Mouse (Mus musculus) heart, adult 11 months (tissue): ENCODE results near the gene Rufy1.

Source experiments
- DNase-seq: peaks from one replicate; pipeline ENCODE4 v3.0.0; 2022

Gene Rufy1

DNA sequence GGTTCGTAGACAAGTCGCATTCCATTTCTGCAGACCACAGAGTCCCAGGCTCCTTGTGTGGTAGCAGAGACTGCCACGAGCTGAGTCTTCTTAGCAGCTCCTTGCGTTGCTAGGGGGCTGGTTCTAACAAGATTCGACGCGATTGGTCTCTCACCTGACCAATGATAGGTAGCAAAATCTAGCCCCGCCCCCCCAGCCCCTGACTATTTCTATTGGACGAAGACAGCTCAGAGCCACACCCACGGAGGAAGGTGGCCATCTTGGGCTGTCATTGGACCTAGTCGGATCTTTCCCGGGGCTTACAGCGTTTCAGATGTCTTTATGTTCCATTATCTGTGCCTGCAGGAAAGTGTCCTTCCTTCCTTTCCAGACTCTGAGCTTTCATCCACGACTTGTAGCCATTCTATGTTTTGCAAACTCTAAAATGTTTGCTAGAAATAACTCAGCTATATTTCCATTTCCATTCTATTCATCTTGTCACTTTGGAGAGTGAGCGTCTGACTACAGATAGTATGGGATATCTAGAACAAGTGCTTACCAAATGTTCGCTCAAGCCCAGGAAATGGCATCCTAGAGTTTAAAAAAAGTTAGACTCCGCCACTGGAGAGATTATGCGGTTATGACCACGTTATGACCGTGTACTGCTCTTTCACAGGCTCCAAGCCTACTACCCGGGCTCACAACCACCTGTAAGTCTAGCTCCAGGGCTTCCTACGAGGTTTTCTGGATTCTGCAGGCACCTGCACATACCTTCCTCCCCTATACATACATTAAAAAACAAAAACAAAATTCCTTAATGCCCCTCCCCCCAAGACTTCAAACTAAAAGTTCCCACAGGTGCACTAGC, 8.8 kb downstream of the Rufy1 start:
- DNase-seq, result peak; percentile 95

DNA sequence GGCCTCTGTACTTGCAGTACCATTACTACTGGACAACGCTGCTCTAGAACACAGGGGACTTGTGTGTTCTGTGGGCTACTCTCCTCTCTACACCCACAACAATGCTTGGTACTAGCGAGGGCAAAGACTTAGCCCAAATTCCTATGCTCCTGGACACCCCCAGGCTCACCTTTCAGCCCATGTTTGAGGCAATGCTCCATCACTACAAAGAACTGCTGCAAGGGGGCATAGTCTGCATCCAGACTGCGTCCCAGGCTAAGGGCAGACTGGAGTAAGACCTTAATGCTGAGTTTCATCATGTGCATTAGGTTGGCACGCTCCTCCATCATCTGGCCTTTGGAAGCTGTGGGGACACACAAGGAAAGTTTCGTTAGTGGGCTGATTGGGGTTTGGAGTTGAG, 9.5 kb downstream of the Rufy1 start:
- DNase-seq, result no peak

DNA sequence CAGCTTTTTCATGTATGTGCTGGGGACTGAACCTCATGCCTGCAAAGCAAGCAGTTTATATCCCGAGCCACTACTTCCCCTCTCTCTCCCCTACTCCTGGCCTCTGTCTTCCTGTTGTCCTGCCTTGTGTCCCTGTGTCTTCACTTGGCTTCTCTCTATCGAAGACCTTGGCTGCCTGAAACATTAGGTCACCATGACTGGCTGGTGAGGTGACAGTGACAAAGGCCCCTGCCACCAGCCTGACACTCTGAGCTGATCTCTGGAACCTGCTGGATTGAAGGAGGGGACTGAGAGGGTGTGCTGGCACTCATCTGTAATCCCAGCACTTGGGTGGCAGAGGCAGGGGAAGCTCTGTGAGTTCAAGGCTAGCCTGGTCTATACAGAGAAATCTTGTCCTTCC, 13.1 kb downstream of the Rufy1 start:
- DNase-seq, result no peak

DNA sequence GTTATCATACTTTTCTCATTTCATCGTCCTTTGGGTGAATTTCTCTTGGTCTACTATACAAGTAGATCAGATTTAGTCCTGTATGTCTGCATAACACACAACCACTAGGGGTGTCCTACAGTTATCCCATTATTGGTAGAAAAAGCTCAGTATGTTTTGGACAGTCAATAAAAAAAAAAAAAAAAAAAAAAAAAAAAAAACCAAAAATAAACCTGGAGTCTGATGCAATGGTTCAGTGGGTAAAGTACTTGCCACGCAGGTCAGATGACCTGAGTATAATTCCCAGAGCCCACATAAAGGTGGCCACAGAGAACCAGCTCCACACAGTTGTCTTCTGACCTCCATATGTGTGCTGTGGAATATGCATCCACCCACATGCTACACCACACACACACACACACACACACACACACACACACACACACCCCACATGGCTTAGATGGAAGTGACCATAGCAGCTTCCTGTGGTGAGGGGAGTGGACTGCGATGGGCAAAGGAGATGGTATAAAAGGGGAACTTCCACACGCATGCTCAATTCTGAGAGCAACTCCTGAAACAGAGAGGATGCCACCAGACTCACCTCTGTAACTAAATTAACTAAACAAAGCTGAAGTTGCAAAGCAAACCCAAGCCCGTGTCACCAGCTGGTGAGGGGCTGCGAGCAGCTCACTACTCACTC, 15.2 kb downstream of the Rufy1 start:
- no peak for DNase-seq

DNA sequence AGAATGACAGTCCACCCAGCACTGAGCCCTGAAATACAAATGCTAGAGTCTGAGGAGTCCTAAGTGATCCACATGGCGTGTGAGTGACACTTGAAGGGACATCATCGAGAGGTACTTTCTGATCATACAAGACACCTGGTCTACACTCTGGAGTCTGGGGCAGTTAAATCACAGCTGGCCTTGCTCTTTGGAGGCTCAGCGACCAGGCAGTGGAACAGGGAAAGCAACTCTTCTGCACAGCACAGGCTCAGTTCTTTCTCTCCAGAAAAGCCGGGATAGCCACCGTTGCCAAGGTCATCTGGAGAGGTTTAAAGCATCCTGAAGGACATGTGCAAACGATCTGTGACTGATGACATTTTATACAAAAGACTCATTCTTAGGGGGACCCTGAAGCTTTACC, 23.7 kb downstream of the Rufy1 start:
- DNase-seq, result no peak

DNA sequence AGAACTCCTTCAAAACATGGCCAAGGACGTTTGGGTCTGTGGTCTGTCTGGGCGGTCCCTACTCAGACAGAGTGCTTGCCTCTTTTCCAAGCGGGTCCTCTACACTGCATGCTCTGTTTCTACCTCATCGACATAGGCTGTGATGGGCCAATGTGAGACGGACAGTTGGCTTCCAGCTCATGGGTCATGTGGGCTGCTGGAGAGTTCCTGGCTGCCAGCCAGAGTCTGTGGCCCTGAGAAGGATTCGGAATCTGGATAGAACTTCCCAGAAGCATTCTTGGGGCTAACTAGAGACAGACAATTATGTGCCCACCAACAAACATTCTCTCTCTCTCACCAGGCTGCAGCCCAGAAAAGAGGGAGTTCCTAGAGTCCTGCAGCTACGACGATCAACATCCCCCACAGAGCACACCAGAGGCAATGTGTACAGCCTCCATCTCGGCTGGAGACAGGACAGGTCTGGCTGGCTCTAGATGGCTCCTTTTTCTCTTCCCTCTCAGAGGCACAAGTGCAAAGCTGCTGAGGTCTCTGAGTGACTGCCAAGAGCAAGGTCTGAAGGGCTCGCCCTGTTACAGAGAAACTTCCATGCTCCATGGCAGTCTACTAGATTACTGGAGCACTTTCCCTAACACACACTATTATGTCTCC, 27.4 kb downstream of the Rufy1 start:
- DNase-seq, result peak; percentile 95

DNA sequence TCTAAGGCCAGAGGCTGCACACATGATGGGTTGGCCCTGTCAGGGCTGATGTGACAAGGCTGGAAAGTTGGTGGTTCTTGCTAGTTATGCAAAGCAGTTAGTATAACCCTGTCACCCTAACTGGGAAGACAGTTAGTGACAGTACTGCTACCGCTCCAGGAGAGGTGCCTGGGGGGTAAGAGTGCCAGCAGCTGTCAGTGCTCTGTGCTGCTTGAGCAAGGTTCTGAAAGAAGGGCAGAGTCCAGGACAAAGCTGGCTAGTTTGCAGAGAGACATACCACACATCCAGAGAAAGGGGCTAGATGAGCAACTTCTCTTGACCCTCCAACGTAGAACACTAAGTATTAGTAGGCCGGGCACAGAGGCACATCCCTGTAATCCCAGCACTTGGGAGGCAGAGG, 28.4 kb downstream of the Rufy1 start:
- peak; percentile 87 for DNase-seq

DNA sequence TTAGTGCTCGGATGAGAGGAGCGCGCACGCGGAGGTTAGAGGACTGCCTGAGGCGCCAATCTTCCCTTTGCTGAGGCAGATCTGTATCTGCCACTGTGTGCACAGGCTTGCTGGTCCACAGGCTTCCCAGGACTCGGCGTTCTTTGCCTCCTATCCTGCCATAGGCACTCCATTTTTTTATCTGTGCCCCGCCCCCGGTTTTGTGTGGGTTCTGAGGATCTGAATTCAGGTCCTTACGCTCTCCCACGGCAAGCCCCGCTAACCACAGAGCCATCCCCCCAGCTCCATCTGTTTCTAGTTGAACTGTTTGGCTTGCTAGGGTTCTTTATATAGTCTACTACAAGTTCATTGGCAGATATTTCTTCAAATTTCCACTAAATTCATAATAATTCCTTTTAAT, 32.1 kb downstream of the Rufy1 start:
- DNase-seq, result peak; percentile 66

DNA sequence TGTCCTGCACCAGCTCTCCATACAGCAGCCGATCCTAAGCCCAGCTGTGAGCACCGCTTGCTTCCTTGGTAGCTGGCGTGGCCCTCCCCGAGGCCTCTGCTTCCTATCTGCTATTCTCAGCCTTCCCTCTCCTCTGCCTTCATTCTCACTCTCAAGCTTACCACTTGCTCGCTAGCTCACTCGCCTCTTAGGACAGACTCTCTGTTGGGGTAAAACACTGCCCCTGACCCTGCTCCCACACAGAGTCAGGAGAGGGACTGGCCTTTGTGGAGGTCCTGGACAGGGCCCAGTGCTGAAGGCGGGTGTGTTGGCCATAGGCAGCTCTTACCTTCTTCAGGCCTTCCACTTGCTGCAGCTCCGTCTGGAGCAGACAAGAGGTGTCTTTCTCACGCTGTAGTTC, 33.6 kb downstream of the Rufy1 start:
- peak; percentile 77 for DNase-seq

DNA sequence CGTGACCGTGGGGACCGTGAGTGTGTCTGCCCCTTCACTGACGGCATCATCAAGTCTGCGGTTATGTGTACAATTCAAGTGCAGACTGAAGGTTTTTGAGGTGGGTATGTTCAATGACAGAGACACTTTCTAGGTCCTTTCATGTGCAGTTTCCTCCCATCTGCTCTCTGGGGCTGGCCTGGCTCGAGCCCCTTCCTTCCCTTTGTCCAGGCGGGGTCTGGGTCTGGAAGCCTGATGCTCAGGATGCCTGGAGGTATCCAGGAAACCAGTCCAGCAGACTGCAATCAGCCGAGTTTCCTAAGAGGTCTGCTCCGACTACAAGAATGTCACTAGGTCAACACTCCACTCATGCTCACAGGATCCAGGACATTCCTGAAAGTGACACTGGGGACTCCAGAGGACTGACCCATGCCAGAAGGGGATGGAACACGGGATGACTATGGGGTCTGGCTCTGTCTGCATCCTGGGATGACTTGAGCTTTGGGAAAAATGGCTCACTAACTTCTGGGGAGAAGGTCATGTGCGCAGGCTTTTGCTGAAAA, 34.1 kb downstream of the Rufy1 start:
- DNase-seq, result peak; percentile 87

DNA sequence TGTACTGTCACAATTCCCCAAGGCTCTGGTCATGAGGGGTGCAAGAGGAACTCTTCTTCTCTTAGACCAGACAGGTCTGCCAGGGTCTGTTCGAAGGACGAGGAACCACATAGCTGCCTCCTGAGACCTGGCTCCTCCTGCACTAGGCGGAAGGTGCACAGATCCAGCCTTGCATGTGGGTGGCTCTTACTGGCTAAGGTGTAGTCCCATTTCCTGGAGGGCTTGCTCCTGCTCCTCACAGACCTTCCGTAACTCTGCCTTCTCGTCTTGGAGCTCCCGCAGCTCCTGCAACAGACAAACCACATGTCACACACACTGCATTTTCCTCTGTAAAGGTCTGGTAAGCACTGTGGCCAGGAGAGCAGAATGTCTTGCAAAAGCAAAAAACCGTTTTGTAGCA, 36.2 kb downstream of the Rufy1 start:
- DNase-seq, result peak; percentile 79

DNA sequence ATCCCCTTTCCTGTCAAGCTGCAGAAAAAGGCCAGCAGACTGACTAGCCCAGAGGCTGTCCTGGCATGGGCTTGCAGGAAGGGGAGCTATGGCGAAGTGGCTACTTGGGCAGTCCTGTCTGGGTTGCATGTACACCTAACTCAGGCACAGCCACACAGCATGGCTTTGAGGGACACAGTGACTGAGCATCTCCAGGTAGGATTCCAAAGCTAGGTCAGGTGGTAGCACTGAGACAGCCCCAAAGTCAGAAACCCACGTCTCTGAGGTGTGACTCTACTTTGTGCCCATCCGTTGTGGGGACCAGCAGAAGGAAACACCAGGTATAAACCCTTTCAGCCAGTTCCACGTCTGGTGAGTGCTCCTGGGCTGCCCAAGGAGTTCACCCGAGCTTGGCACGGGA, 37.6 kb downstream of the Rufy1 start:
- DNase-seq, result peak; percentile 85

DNA sequence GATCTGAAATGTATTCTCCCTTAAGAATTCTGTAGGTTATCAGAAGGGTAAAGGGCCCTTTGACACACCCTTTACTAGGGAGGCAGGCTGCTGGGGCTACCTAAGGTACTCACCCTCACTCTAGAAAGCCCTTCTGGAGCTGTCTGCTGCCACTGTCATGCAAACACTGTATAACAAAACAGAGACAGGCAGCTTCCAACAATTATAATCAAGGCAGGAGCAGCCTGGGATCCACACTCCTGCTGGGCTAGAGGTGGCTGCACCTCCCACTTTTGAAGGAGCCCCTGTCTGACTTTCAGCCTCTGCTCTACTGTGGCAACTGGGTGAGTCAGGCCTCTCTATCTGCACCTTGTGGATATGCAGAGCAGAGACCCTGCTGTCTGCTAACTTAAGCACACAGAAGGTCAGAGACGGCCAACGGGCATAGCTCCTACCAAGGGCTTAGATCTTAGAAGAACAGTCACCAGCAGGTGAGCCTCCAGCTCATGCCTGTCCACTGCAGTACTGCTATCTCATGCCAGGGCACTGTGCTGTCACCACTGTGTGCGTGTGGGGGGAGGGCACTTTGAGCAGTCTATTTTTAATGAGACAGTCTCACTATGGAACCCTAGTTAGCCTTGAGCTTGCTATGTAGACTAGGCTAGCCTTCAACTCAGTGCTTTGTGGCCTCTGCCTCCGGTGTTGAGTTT, 39.5 kb downstream of the Rufy1 start:
- peak; percentile 86 for DNase-seq

DNA sequence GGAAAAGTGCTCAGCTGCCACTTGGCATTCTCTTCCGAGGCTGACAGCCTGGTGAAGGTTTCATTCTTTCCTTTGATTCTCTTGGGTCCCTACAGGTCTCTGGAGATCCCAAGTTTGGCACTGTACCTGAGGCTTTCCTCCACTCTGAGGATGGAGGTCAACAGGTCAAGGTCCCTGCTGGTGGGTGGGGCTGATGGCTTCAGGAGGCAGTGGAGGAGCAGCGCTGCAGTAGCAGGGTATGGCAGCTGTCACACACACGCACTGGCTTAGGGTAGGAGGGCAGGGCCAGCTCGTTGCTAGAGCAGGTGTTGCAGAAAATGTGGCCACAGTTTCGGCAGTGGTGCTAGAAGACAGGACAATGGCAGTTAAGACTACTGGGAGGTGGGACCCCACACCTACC, 41.3 kb downstream of the Rufy1 start:
- DNase-seq, result peak; percentile 86

DNA sequence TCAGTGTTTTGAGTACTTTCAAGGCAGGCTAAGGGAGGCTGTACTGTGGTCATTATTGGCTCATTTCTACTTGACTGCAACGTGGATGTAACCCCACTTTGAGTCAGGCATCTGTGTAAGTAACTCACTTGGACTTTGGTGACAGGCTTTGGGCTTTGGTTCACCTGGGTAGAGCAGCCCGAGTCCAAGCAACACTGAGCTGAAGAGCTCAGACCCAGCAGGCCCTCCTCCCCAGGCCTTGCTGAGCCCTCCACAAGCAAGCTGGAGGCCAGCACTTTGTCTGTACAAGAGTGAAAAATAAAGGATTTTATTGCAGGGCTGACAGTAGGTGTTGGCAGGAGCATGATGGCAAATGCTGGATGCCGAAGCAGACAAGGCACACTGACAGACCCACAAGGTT, 41.9 kb downstream of the Rufy1 start:
- DNase-seq, result peak; percentile 80

DNA sequence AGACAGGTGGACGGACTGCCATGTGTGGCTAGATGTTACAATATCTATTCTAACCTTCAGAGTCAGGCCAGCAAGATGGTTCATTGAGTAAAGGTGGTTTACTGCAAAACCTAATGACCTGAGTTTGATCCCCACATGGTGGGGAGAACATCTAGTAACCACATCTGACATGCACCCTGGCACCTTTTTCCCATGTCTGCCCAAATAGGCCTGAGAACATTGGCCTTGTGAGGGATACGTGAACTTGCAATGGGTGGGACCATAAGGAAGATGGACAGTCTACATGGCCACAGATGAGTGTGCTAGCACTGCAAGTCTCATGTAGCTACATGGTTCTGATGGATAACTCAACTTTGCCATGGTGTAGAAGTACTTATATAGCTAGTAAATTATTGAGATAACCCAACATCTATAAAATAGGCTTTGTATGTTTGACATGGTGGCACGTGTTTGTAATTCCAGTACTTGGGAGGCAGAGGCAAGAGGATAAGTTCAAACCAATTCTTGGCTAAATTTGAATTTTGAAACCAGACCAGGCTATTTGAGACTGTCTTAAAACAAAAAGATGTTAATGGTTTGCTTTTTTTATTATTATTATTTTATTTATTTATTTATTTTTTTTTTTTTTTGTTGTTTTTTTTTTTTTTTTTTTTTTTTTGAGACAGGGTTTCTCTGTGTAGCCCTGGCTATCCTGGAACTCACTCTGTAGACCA, 42.6 kb downstream of the Rufy1 start:
- DNase-seq, result peak; percentile 79

DNA sequence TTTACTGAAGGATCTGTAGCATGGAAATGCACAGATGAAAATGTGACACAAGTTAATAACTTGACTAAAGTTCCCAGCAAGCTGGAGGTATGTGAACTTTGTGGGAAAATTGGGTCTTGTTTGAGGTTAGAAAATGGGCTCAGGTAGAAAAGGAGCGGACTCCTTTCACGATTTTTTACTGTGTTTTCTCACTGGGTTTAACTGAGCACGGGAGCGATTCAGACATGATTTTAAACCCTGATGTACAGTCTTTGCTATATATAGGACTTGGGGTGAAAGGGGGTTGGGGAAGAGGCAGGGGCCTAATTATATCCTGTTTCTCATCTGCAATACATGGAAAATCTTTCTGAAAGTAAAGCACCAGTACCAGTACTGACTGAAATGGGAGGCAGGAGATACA, 43.2 kb downstream of the Rufy1 start:
- peak; percentile 51 for DNase-seq

DNA sequence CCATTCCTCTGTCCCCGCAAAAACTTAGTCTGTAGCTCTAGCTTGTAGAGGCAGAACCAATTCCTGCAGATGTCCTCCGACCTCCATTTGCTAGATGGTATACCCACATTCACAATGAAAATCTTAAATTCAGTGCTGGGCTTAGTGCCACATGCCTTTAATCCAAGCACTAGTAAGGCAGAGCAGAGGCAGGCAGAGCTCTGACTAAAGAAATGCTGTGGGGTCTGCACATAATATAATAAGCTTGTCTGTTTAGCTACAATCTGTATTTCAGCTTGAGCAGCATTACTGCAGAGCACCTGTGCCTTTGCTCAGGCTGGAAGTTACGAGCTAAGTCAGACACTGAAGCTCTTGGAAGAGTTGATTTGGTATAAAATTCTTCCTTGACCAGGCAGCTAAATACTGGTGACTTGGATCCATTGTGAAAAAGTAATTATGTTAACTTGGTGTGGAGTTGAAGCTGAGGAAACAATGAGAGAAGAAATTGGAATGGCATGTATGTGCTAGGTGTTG, 43.7 kb downstream of the Rufy1 start:
- DNase-seq, result peak; percentile 12

DNA sequence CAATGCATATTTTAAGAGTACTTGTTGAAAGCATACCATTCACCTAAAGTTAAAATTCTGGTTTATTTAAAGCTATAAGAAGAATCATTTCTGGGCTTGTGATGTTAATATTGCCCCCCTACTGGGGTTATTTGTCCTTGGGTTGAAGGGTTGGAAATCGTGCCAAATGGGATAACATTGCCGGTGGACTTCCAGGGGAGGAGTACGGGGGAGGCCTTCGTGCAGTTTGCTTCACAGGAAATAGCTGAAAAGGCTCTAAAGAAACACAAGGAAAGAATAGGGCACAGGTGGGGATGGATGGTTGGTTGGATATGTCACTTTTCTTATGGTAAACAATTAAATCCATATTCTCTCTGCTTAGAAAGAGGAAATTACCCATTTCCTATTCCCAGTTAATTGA, 49.6 kb downstream of the Rufy1 start:
- peak; percentile 86 for DNase-seq

DNA sequence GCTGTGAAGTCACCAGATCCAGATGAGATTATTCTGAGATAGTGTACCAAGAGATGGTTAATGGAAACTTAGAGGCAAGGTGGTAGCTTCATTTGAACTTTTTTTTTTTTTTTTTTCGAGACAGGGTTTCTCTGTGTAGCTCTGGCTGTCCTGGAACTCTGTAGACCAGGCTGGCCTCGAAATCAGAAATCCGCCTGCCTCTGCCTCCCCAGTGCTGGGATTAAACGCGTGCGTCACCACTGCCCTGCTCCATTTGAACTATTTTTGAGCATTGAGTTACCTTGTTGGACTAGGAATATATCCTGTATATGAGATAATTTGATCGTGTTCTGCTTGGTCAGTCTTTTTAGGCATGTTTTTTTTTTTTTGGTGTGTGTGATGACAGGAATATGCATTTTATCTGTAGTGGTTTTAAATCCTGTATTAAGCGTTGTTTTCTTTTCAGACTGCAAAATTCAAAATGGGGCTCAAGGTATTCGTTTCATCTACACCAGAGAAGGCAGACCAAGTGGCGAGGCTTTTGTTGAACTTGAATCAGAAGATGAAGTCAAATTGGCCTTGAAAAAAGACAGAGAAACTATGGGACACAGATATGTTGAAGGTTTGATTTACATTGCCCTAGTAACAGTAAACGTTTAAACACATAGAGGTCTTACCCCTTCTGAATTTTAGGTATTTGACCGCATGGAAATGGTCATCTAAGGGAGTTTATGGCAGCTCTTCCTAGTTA, 51.7 kb downstream of the Rufy1 start:
- DNase-seq, result peak; percentile 85

DNA sequence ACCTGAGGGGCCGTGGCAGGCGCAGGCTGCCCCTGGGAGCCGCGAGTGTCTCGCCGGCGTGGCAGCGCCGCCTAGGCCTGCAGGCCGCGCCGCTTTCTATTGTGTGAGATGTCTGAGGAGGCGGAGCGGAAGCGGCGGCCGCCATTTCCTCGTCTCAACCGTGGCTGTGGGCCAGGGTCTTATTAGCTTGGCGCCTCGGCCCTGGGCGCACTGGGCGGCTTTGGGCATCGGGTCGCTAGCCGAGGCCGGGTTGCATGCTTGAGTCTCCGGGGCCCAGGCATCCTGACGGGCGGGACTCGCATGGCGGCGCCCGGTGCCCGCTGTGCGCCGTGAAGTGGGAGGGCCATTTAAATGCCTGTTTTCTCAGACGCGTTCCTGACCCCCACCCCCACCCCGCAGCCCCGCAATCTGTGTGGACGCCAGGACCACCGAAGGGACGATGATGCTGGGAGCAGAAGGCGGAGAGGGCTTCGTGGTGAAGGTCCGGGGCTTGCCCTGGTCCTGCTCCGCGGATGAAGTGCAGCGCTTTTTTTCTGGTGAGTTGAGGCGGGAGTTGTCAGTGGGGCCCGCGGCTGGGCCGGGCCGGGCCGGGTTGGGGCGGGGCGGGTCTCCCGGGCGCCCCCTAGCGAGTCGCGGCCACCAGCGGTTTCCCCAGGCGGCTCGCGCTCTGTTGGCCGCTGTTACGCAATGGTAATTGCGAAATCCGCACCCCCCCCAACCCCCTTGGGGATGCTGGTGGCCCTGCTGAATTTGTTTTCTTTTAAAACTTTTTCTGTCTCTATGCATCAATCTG, 52.8 kb downstream of the Rufy1 start:
- DNase-seq, result peak; percentile 99
